Mouse (Mus musculus): Measurements from ENCODE around the gene Casc1. TPM values are rescaled to one million over a fixed set of nuclear protein-coding genes. Genes with fewer than 3 reads are reported as not detected.

Casc1 gene
- total RNA-seq (2023) = 1 to 10 TPM; 1.3 to 3.2 TPM

GRCm38 (mm10) chr6:145210816-145211338, at the start of gene Casc1, which contains the start of gene Etfrf1:
Gene Casc1 (minus strand): TSS chr6:145211005.
Gene Etfrf1 (plus strand): TSS chr6:145211134.

GRCm38 (mm10) chr6:145250185-145250791, 39.5 kb upstream of the Casc1 start, which contains the start of gene Kras:
Gene Kras (minus strand): TSS chr6:145250239.

Other genes starting within 250 kb of the Casc1 start
- gene Bcat1, start 134.8 kb downstream of the Casc1 start, total RNA-seq (2023) = 1 to 10 TPM in 1 of 2 experiments, under 1 TPM in 1; 0.38 to 1.8 TPM
- gene Lrmp, start 95.4 kb downstream of the Casc1 start, total RNA-seq (2023) = 100 to 1,000 TPM; 346 to 422 TPM
- gene Etfrf1, start 129 bp upstream of the Casc1 start, total RNA-seq (2023) = 10 to 100 TPM; 13.9 to 15.9 TPM
- gene Kras, start 39.2 kb upstream of the Casc1 start, total RNA-seq (2023) = 100 to 1,000 TPM; 116 to 125 TPM

All from B cell, adult 67 days (primary cell).